Mouse (Mus musculus) adrenal gland, adult 8-10 months (tissue): ENCODE data around the gene Hnf4a. TPM values are rescaled to one million over a fixed set of nuclear protein-coding genes. Genes with fewer than 3 reads are reported as not detected.

Source experiments
- DNase-seq: peaks from one replicate; pipeline ENCODE4 v3.0.0; 2022
- total RNA-seq, 4 experiments: library from RNA; stranded (reverse); gene quantifications; 2 replicates each; pipeline ENCODE4 v1.2.4; 2022

Hnf4a gene
- total RNA-seq, 4 experiments from 2014 or later = 0.06 to 0.16 TPM; not detected in 2

GRCm38 (mm10) chr2:163552518-163552929 is 45.9 kb downstream of the Hnf4a start:
- DNase-seq = no peak

DNA sequence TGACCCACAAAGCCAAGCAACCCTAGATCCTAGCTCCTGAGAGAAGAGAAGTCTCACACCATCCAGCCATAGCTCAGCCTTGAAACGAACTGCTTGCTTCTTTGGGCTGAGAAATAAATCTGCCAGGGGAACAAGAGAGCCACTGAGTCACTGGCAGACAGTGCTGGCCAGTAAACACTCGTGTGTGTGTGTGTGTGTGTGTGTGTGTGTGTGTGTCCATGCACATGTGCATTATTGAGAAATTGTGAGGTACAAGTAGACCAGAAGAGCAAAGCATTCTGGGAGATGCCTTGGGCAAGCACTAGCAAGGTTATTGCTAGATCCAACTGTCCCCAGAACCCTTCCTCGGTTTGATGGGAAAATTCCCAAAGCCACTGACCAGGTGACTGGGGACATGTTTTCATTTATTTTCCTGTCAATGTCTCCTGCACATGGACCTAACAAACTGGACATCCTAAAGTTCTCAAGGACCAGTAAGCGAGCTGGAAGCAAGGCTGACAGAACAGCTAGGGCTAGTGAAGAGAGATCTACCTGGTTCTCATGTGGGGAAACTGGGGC is 47.9 kb downstream of the Hnf4a start:
- DNase-seq = peak; percentile 13

- DNase-seq = no peak
Observed at GRCm38 (mm10) chr2:163554996-163555395, 48.4 kb downstream of the Hnf4a start.

DNA sequence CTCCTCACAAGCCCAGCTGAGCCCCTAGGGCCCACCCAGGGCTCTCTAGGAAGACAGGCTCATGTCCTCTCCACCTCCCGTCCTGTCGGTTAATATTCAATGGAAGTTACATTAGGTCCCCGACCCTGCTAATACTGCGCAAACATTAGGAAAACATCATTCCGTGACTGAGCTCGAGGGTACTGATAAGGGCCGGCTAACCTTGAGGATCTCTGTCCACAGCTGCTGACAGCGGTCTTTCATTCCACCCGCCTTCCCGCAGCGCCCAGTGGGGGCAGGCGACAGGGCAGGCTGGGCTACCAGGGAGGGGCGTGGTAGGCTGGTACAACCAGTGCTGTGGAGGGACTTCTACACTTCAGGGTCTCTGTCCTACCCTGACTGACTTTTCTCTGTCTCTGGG is 48.8 kb downstream of the Hnf4a start:
- DNase-seq = peak; percentile 16

DNA sequence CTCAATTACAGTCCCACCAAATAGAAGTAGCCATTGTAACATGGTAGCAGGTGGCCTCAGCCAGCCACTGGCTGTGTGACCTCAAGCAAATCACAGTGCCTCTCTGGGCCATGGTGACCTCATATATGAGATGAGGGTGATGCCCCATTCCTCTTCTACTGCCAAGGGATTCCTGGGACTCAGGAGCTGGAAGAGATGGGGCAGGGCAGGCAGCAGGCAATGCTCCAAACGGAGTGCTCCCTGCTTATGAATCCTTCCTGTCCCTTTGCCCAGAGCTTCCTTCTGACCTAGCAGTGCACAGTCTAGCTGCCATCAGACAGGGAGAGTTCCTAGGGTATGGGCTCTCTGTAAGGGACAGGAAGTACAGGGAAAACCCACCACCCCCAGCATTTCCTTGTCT is 51.9 kb downstream of the Hnf4a start:
- DNase-seq = no peak

- no peak for DNase-seq
Observed at GRCm38 (mm10) chr2:163559236-163559635, 52.6 kb downstream of the Hnf4a start.

DNA sequence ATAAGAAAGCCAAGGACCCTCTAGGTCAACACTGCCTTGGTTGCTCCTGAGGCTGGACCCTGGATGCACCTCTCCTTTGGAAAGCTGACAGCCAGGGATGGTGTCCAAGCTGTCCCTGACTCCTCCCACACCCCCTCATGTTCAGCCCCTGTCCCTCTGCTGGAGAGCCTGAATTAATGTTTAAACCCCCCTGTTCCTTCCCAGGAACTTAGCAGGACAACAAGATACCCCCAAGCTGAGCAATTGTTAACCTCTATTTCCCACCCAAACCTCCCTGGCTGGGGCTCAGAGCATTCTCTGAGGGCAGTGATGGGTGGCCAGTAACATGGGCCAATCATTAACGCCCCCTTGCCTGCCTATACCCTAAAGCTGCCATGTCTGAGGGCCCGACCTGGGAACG is 53.6 kb downstream of the Hnf4a start:
- DNase-seq = no peak

GRCm38 (mm10) chr2:163561258-163561948 is 54.8 kb downstream of the Hnf4a start:
- no peak for DNase-seq

DNA sequence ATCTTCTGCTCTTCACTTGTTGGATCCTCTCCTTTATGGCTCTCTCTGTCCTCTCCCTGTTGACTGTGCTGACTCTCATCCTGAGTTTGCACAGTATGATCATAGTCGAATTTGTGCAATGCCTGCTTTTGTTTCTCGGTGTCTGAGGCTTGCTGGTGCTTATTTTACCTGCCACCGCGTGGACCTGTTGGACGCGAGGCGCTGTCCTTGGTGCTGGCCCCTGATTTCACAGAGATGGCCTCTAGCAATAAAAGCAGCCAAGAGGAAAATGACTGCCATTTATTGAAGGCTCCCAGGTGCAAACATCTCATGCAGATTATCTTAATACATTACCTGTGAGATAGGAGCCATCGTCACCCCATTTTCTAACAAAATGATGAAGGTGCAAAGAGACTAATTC is 58.0 kb downstream of the Hnf4a start:
- DNase-seq = no peak

GRCm38 (mm10) chr2:163574321-163574720 is 67.7 kb downstream of the Hnf4a start:
- no peak for DNase-seq

DNA sequence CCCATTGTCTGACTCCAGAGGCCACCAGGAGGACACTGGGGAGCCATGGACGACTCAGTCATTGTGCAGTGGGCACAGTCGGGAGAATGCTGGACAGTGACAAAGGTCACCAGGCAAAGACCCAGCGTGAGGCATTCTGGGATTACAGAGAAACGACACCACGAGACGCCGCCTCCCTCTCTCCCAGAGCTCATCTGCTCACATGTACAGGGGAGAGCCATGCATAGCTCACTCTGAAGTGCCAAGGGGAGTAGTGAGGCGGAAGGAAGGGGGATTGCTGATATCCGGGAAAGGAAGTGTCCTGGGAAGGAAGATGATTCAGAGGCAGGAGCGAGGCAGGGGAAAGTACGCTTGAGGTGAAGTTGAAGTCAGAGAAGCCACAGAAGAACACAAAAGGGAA is 68.6 kb downstream of the Hnf4a start:
- no peak for DNase-seq

GRCm38 (mm10) chr2:163577986-163578385 is 71.4 kb downstream of the Hnf4a start:
- DNase-seq = no peak

- no peak for DNase-seq
Observed at GRCm38 (mm10) chr2:163580069-163580945, 73.7 kb downstream of the Hnf4a start.

DNA sequence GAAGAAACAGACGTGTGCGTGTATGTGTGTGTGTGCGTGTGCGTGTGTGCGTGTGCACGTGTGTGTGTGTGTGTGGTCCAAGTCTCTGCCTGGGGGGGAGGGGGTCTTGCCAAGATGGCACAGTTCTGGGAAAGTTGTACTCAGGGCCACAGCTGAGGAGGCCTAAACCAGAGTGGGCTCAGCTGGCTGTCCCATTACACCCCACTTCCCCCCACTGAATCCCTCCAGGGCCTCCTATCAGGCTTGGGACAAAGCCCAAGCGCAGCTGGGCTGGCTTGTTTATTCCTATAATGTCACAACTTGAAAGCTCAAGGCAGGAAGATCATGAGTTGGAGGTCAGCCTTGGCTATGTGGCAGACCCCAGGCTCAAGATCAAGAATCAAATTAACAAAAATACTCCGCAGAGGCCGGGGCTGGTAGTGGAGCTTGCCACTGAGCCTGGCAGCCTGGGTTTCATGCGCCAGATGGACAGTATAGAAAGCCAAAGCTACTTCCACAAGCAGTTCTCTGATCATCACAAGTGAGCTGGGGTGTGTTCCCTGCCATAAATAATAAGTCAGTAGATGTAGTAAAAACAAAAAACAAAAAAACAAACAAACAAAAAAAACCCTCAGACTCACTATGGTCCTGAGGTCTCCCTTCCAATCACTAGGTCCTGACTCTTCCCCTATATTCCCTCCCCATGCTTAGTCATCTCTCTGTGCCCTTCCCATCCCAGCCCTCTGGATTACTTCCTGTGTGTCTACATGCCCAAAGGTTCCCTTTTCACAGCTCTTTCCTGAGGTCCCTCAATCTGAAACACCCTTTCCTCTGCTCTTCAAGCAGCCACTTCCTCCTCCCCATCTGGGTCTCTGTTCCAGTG is 76.8 kb downstream of the Hnf4a start:
- DNase-seq = no peak

DNA sequence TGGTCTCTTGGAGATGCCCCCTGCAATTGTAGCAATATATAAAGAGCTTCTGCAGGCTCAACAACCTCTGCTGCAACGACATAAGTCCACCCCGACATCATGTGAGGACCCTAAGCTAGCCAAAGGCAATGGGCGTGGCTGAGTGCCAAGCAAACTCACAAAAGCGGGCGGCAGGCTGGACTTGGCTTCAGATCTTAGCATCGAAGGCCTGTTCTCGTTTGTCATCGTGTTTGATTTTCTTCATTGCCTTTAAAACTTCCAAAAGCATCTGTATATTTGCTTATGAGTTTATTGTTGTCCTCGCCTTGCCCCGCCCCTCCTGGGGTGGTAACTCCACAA is 77.4 kb downstream of the Hnf4a start:
- DNase-seq = no peak

DNA sequence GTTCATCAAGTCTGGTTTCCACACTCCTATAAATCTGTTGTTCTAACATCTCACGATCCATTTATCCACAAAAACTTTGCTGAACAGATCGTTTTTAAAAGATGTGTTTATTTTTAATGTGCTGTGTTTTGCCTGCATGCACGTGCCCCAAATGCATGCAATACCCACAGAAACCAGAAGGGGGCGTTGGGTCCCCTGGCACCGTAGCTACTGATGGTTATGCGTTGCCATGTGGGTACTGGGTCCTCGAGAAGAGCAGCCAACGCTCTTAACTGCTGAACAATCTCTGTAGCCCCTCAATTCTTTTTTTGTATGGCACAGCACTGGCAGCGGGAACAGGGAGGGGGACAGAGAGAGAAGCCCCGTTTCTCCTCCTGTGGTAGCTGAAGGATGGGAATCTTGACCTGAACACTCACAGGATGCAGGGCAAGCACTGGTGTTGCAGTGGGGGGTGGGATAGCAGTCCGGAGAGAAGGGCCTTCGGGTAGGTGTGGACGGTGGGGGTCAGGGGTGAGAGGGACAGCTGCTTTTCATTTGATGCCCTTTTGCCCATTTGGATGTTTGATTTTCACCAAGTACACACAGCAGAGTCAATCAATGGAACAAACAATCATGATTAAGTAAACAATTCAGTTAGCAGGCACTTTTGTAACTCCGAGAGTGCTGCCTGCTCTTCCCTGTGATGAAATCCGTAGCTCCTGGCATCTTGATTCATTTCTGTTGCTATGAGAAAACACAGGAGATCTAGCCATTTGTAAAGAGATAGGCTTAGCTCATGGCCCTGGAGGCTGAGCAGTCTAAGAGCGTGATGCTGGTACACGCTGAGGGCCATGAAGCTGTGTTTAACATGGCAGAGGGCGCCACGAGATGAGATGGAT is 80.0 kb downstream of the Hnf4a start:
- no peak for DNase-seq

DNA sequence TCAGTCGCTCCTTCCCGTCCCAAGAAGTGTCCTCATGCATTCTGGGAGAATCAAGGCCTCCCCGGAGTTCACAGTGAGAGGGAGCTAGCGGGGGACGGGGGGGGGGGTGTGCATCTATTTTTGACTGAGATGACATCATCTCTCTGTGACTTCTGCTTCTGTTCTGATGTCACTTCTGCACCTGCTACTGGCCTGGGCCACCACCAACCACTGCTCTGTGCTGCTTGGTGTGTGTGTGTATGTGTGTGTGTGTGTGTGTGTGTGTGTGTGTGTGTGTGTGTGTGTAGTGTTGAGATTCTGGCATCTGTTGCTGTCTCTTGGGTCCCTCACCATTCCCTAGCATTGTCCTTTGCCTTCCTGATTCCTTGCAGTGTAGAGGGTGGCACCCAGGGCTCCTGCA is 80.9 kb downstream of the Hnf4a start:
- no peak for DNase-seq

DNA sequence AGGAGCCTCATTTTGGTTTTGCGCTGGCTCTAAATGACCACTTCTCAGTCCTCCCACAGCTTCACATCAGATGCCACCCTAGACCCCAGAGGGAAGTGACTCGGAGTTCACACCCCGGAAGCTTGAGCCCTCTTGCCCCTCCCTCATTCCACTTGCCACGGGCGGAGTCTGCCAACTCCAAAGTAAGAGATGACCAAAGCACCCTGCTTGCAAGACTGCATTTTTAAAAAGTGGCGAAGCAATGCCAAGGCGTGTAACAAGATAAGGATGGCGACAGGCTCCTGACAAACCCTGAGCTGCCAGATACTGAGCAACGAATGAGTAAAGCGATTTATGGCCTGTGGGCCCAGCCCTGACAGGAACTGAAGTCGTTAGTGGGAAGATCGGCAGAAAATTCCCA is 83.6 kb downstream of the Hnf4a start:
- no peak for DNase-seq

GRCm38 (mm10) chr2:163590996-163591395 is 84.4 kb downstream of the Hnf4a start:
- no peak for DNase-seq

DNA sequence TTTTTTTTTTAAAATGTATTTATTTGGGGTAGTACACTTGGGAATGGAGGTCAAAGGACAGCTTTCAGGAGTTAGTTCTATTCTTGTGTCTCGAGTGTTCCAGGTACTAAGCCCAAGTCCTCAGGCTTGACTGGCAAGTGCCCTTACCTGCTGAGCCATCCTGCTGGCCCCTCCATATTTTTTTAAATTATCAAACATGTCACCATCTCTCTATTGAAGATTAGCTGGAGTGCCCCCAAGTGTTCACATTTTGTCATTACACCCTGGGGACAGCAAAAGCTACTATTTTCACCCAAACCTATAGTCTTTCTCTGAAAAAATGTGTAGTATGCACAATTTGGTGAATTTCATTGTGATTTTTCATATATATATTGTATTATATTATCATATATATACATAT is 85.5 kb downstream of the Hnf4a start:
- DNase-seq = no peak

GRCm38 (mm10) chr2:163593636-163594282 is 87.2 kb downstream of the Hnf4a start:
- DNase-seq = no peak
